Mouse (Mus musculus) brain, adult 2 months (tissue): ENCODE data around the gene Myh2.

Experiments
- DNase-seq: peaks from one replicate; pipeline ENCODE4 v3.0.0; 2011; ENCODE audit warnings: low read depth, low spot score

Gene Myh2

GRCm38 (mm10) chr11:67237481-67238079 is 66.8 kb downstream of the Myh2 start, which contains the start of gene Myh4:
Gene Myh4, plus strand, starts transcription at chr11:67238029.
- no peak for DNase-seq

GRCm38 (mm10) chr11:67241051-67241450 is 70.2 kb downstream of the Myh2 start:
- no peak for DNase-seq
